Mouse (Mus musculus) heart, postnatal 0 days (tissue): ENCODE measurements at regions not wholly inside any gene's neighbourhood (a gene's known extent, or its start where the extent isn't known, plus 50 kb on each side); places are given as distances from the start of the nearest gene placed in this dataset.

Experiments
- ATAC-seq: fragments of 200-750 bp; cut with Nextera tagmentation; 2 replicates; pipeline ENCODE4 v1.8.0; 2017; ENCODE audit warnings: low read depth, moderate number of reproducible peaks, moderate library complexity; ENCODE audit not compliant: insufficient read depth
- DNase-seq: peaks from one replicate; pipeline ENCODE4 v3.0.0-alpha.2; 2016; ENCODE audit warnings: low spot score
- H3K27ac ChIP-seq: fragments of 300-500 bp; sonication (generic); 2 replicates; pipeline ENCODE4 v1.5.1; 2014; ENCODE audit warnings: low read depth, mild to moderate bottlenecking
- H3K27me3 ChIP-seq: fragments of 300-500 bp; sonication (generic); 2 replicates; pipeline ENCODE4 v1.6.1; 2014; ENCODE audit warnings: low read length, mixed read lengths; ENCODE audit not compliant: control insufficient read depth, insufficient read depth
- H3K36me3 ChIP-seq: fragments of 300-500 bp; sonication (generic); replicated peaks from 2 replicates; pipeline ENCODE4 v1.6.1; 2014; ENCODE audit warnings: low read length, mixed read lengths; ENCODE audit not compliant: control insufficient read depth, insufficient read depth
- H3K4me1 ChIP-seq: fragments of 300-500 bp; sonication (generic); 2 replicates; pipeline ENCODE4 v1.6.1; 2014; ENCODE audit warnings: antibody characterized with exemption; ENCODE audit not compliant: control insufficient read depth, insufficient read depth
- H3K4me2 ChIP-seq: fragments of 300-500 bp; sonication (generic); 2 replicates; pipeline ENCODE4 v1.6.1; 2014; ENCODE audit warnings: low read depth, mild to moderate bottlenecking, low read length, moderate library complexity
- H3K4me3 ChIP-seq: fragments of 300-500 bp; sonication (generic); 2 replicates; pipeline ENCODE4 v1.5.1; 2014; ENCODE audit warnings: low read depth, low read length
- H3K9ac ChIP-seq: fragments of 300-500 bp; sonication (generic); replicated peaks from 2 replicates; pipeline ENCODE4 v1.6.1; 2014; ENCODE audit warnings: low read depth, low read length, mixed read lengths
- H3K9me3 ChIP-seq: fragments of 300-500 bp; sonication (generic); replicated peaks from 2 replicates; pipeline ENCODE4 v1.6.1; 2016; ENCODE audit warnings: low read length; ENCODE audit not compliant: control insufficient read depth
- CTCF ChIP-seq: IDR thresholded peaks from 2 replicates; pipeline ENCODE4 v1.5.1; 2016; ENCODE audit warnings: antibody characterized with exemption, control low read depth, low read depth
- EP300 ChIP-seq: IDR thresholded peaks from 2 replicates; pipeline ENCODE4 v1.6.1; 2016; ENCODE audit warnings: antibody characterized with exemption, low read depth
- WGBS: fragments of 180-500 bp; shearing (Covaris S2); extraction: QIAGEN DNeasy Blood & Tissue Kit; methylation state at CpG from one replicate; pipeline ENCODE4 v1.1.7; 2014; 5-methylcytosine and 5-hydroxymethylcytosine counted together

DNA sequence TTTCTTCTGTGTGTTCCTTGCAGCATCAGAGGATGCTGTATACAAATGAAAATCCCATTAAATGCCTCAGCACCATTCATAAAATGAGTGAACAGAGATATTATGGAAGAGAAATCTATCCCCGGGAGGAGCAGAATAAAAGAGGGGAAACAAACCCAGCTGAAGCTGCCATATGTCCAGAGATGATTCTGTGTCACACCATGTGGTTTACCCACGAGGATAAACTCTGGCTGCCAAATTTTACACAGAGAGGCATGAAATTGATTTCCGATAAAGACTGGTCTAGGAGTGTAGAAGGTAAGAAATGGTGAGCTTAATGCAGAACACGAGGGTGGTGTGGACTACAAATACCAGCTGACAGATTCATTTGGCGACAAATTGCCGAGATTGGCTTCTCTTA, 111.1 kb downstream of the Mbip start:
- no peaks in the 10 kb centered on the region for H3K27me3 ChIP-seq
- no peak overlapping the region for H3K27ac ChIP-seq
- no peaks in the 10 kb centered on the region for H3K4me1 ChIP-seq
- WGBS = 73% methylated on average over 6 of the region's 6 CpGs
- no peak overlapping the region for H3K4me2 ChIP-seq
- no peak overlapping the region for H3K4me3 ChIP-seq
- H3K9me3 ChIP-seq = peaks cover 5% of the 10 kb centered on the region; the same call in 1 of the 2 replicates
- H3K9ac ChIP-seq = no peak overlapping the region
- TF ChIP-seq EP300 (no peak), CTCF (no peak)
- no peak for ATAC-seq
- DNase-seq = no peak
- no peaks in the 10 kb centered on the region for H3K36me3 ChIP-seq

GRCm38 (mm10) chr12:56233209-56233608, 112.5 kb downstream of the Mbip start:
- Histone ChIP-seq H3K36me3 (no peaks in the 10 kb centered on the region), H3K9me3 (peaks cover 5% of the 10 kb centered on the region; the same call in 1 of the 2 replicates), H3K9ac (no peak overlapping the region), H3K27me3 (no peaks in the 10 kb centered on the region), H3K4me2 (no peak overlapping the region), H3K4me1 (no peaks in the 10 kb centered on the region), H3K4me3 (no peak overlapping the region), H3K27ac (no peak overlapping the region)
- DNase-seq (no peak), ATAC-seq (no peak)
- no peak for TF ChIP-seq EP300
- TF ChIP-seq CTCF = no peak

GRCm38 (mm10) chr12:56224142-56224895, 121.4 kb downstream of the Mbip start:
- ATAC-seq (no peak), DNase-seq (no peak)
- Histone ChIP-seq H3K4me3 (no peak overlapping the region), H3K9me3 (no peaks in the 10 kb centered on the region), H3K27ac (no peak overlapping the region), H3K4me1 (no peaks in the 10 kb centered on the region), H3K9ac (no peak overlapping the region), H3K27me3 (no peaks in the 10 kb centered on the region), H3K4me2 (no peak overlapping the region), H3K36me3 (no peaks in the 10 kb centered on the region)
- WGBS = 77% methylated on average over 3 of the region's 3 CpGs
- no peak for TF ChIP-seq CTCF
- TF ChIP-seq EP300 = no peak

GRCm38 (mm10) chr12:56193524-56193923, 152.2 kb downstream of the Mbip start:
- DNase-seq = no peak
- H3K27ac ChIP-seq = no peak overlapping the region
- H3K9me3 ChIP-seq = no peaks in the 10 kb centered on the region
- TF ChIP-seq CTCF (no peak), EP300 (no peak)
- H3K27me3 ChIP-seq = no peaks in the 10 kb centered on the region
- 44% methylated on average over 3 of the region's 3 CpGs for WGBS
- no peak overlapping the region for H3K9ac ChIP-seq
- H3K4me1 ChIP-seq = no peaks in the 10 kb centered on the region
- no peak for ATAC-seq
- H3K4me3 ChIP-seq = no peak overlapping the region
- no peak overlapping the region for H3K4me2 ChIP-seq
- no peaks in the 10 kb centered on the region for H3K36me3 ChIP-seq

GRCm38 (mm10) chr12:56189562-56189961, 156.1 kb downstream of the Mbip start:
- ATAC-seq (no peak), DNase-seq (no peak)
- no peak overlapping the region for H3K4me2 ChIP-seq
- no peaks in the 10 kb centered on the region for H3K27me3 ChIP-seq
- H3K27ac ChIP-seq = no peak overlapping the region
- H3K9me3 ChIP-seq = no peaks in the 10 kb centered on the region
- no peak overlapping the region for H3K9ac ChIP-seq
- WGBS = 86% methylated on average over 12 of the region's 12 CpGs
- H3K4me3 ChIP-seq = no peak overlapping the region
- TF ChIP-seq CTCF (no peak), EP300 (no peak)
- no peaks in the 10 kb centered on the region for H3K36me3 ChIP-seq
- no peaks in the 10 kb centered on the region for H3K4me1 ChIP-seq

DNA sequence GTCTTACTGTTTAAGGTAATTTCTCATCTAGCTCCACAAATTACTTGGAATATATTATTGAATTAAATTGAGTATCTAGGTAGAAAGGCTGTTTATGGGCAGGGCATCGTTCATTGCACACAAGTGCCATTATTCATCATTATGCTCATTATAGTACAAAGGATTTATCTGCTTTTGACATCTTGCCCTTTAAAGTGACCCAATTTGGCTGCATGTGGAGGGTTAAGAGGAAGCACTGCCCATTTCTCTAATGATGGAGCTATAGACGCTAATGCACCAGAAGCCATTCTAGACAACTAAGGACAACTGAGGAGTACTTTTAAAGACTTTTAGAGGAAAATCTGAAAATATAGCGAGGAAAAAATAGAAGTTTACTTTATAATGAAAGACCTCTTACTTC, 185.0 kb downstream of the Mbip start:
- Histone ChIP-seq H3K27ac (no peak overlapping the region), H3K9ac (no peak overlapping the region), H3K4me2 (no peak overlapping the region), H3K36me3 (no peaks in the 10 kb centered on the region), H3K27me3 (no peaks in the 10 kb centered on the region), H3K4me3 (no peak overlapping the region), H3K4me1 (no peaks in the 10 kb centered on the region), H3K9me3 (no peaks in the 10 kb centered on the region)
- 76% methylated on average over 3 of the region's 3 CpGs for WGBS
- ATAC-seq (no peak), DNase-seq (no peak)
- no peak for TF ChIP-seq CTCF
- no peak for TF ChIP-seq EP300
